Mouse (Mus musculus): ENCODE results near the gene Cfap206. TPM values are rescaled to one million over a fixed set of nuclear protein-coding genes. Genes with fewer than 3 reads are reported as not detected.

Cfap206 gene
- polyA plus RNA-seq, 1 experiment from 2014 or later = 4.7 TPM

DNA sequence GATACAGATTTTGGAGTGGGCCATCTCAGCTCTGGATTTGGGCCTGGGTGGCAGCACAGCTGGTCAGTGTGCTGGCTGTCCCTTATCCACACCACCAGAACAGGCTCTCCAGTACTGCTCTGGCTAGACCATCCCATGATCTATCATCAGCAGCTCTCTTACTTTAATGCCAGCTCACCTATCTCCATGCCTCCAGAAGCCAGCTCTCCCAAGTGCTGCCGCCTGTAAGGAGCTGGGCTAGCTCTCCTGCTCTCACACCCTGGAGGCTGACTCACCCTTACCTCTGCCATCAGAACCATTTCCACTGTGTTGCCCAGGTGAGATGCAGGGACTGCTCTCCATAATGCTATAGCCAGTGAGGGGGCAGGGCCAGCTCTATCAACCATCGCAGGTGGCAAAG, 68.5 kb downstream of the Cfap206 start:
- whole genome bisulfite sequencing = 100% methylated on average over 2 of the region's 2 CpGs
- no peaks in the 10 kb centered on the region for H3K27me3 ChIP-seq
- peak; percentile 5; the same call in 1 of the 2 replicates for ATAC-seq (ENCODE audit: low FRiP score)
- peaks cover 81% of the 10 kb centered on the region for H3K36me3 ChIP-seq
- no peaks in the 10 kb centered on the region for H3K9me3 ChIP-seq
- H3K9ac ChIP-seq = no peak overlapping the region
- no peak overlapping the region for H3K4me3 ChIP-seq
- H3K4me1 ChIP-seq (replicated peaks) = no peaks in the 10 kb centered on the region
- H3K27ac ChIP-seq = no peak overlapping the region
- no peak overlapping the region for H3K4me2 ChIP-seq

GRCm38 (mm10) chr4:34659012-34659411, 71.0 kb downstream of the Cfap206 start:
- Histone ChIP-seq H3K27ac (no peak overlapping the region), H3K9ac (no peak overlapping the region), H3K4me1 (replicated peaks) (no peaks in the 10 kb centered on the region), H3K4me2 (no peak overlapping the region), H3K27me3 (no peaks in the 10 kb centered on the region), H3K36me3 (peaks cover 82% of the 10 kb centered on the region), H3K9me3 (no peaks in the 10 kb centered on the region), H3K4me3 (no peak overlapping the region)
- ATAC-seq (ENCODE audit: low FRiP score) = no peak
- 94% methylated on average over 2 of the region's 2 CpGs for WGBS

DNA sequence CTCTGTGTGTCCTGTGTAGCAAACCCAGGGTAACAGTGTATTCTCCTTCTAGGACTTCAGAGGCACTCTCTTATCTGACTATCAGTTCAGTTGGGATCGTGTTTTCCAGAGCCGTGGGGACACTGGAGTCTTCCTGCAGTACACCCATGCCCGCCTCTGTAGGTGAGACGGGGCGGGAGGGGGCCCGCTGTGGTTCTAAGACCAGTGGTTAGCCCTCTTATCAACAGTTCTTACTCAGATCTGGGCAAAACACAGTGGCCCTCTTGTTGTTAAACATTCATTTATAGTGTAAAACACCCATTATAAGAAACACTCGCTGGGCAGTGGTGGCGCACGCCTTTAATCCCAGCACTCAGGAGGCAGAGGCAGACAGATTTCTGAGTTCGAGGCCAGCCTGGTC, 73.9 kb downstream of the Cfap206 start:
- WGBS = 96% methylated on average over 10 of the region's 10 CpGs
- no peaks in the 10 kb centered on the region for H3K27me3 ChIP-seq
- no peak overlapping the region for H3K4me2 ChIP-seq
- H3K9ac ChIP-seq = no peak overlapping the region
- no peak overlapping the region for H3K4me3 ChIP-seq
- peaks cover 75% of the 10 kb centered on the region for H3K36me3 ChIP-seq
- H3K9me3 ChIP-seq = no peaks in the 10 kb centered on the region
- H3K4me1 ChIP-seq (replicated peaks) = no peaks in the 10 kb centered on the region
- no peak overlapping the region for H3K27ac ChIP-seq
- no peak for ATAC-seq (ENCODE audit: low FRiP score)

DNA sequence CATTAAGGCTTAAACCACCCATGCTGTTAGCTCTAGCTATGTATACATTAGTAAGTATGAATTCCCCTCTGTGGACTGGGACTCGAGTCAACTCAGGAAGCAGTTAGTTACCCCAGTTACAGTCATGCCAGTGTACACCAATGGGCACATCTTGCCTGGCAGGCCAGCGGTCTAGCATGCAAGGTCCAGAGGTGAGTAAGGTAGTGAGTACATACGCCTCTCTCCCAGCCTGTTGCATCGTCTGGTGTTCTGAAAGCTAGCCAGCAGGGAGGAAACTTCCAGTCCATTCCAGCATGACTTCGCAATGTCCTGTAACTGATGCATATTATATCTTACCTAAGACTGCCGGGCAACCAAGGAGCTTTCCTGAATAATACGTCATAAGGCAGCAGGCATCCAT, 76.8 kb downstream of the Cfap206 start:
- Histone ChIP-seq H3K4me2 (no peak overlapping the region), H3K4me3 (no peak overlapping the region), H3K27me3 (no peaks in the 10 kb centered on the region), H3K27ac (no peak overlapping the region), H3K9ac (no peak overlapping the region), H3K4me1 (replicated peaks) (no peaks in the 10 kb centered on the region), H3K36me3 (peaks cover 60% of the 10 kb centered on the region), H3K9me3 (no peaks in the 10 kb centered on the region)
- WGBS = 93% methylated on average over 7 of the region's 7 CpGs
- ATAC-seq (ENCODE audit: low FRiP score) = no peak

GRCm38 (mm10) chr4:34644779-34645178, 85.2 kb downstream of the Cfap206 start:
- H3K9me3 ChIP-seq = no peaks in the 10 kb centered on the region
- H3K27me3 ChIP-seq = no peaks in the 10 kb centered on the region
- H3K36me3 ChIP-seq = peaks cover 55% of the 10 kb centered on the region
- H3K27ac ChIP-seq = no peak overlapping the region
- H3K4me1 ChIP-seq (replicated peaks) = no peaks in the 10 kb centered on the region
- no peak overlapping the region for H3K4me3 ChIP-seq
- ATAC-seq (ENCODE audit: low FRiP score) = no peak
- H3K9ac ChIP-seq = no peak overlapping the region
- no peak overlapping the region for H3K4me2 ChIP-seq

GRCm38 (mm10) chr4:34640731-34641130, 89.3 kb downstream of the Cfap206 start:
- no peak for ATAC-seq (ENCODE audit: low FRiP score)
- Histone ChIP-seq H3K36me3 (peaks cover 39% of the 10 kb centered on the region), H3K4me1 (replicated peaks) (no peaks in the 10 kb centered on the region), H3K27ac (no peak overlapping the region), H3K9me3 (no peaks in the 10 kb centered on the region), H3K4me3 (no peak overlapping the region), H3K27me3 (no peaks in the 10 kb centered on the region), H3K9ac (no peak overlapping the region), H3K4me2 (no peak overlapping the region)
- whole genome bisulfite sequencing = 96% methylated on average over 3 of the region's 3 CpGs

- Histone ChIP-seq H3K9me3 (no peaks in the 10 kb centered on the region), H3K4me3 (no peak overlapping the region), H3K27ac (no peak overlapping the region), H3K4me2 (no peak overlapping the region), H3K27me3 (no peaks in the 10 kb centered on the region), H3K4me1 (replicated peaks) (no peaks in the 10 kb centered on the region), H3K36me3 (peaks cover 38% of the 10 kb centered on the region), H3K9ac (no peak overlapping the region)
- no peak for ATAC-seq (ENCODE audit: low FRiP score)
- WGBS = 90% methylated on average over 5 of the region's 5 CpGs
Observed at GRCm38 (mm10) chr4:34639745-34640364, 90.2 kb downstream of the Cfap206 start.

Other genes with a start within 250 kb of the Cfap206 start
- gene Akirin2, start 179.3 kb downstream of the Cfap206 start, polyA plus RNA-seq (2015; fragmentation: Nextera tagmentation; extraction: Ambion mirVana) = 91.5 and 100 TPM in 2 replicates
- gene Orc3, start 115.3 kb downstream of the Cfap206 start, polyA plus RNA-seq (2015; fragmentation: Nextera tagmentation; extraction: Ambion mirVana) = 89.2 and 90.9 TPM in 2 replicates
- 59.3 and 60.0 TPM in 2 replicates for gene Rars2, start 115.2 kb downstream of the Cfap206 start, polyA plus RNA-seq (2015; fragmentation: Nextera tagmentation; extraction: Ambion mirVana)
- 52.6 and 55.7 TPM in 2 replicates for gene Slc35a1, start 42.8 kb downstream of the Cfap206 start, polyA plus RNA-seq (2015; fragmentation: Nextera tagmentation; extraction: Ambion mirVana)
- not detected in 2 replicates for gene Gm136, start 26.1 kb upstream of the Cfap206 start, polyA plus RNA-seq (2015; fragmentation: Nextera tagmentation; extraction: Ambion mirVana)
- gene Smim8, start 48.2 kb upstream of the Cfap206 start, polyA plus RNA-seq (2015; fragmentation: Nextera tagmentation; extraction: Ambion mirVana) = 50.8 and 55.0 TPM in 2 replicates
- gene Zfp292, start 152.8 kb upstream of the Cfap206 start, polyA plus RNA-seq (2015; fragmentation: Nextera tagmentation; extraction: Ambion mirVana) = 32.6 and 32.7 TPM in 2 replicates
- 0.50 TPM in 1 of 2 replicates, not detected in the other for gene Cga, start 163.6 kb upstream of the Cfap206 start, polyA plus RNA-seq (2015; fragmentation: Nextera tagmentation; extraction: Ambion mirVana)